Mouse (Mus musculus): ENCODE data around the gene Zzef1. TPM values are rescaled to one million over a fixed set of nuclear protein-coding genes. Genes with fewer than 3 reads are reported as not detected.

Gene Zzef1
- polyA plus RNA-seq, 2 experiments: 4.4 to 5.1 TPM

DNA sequence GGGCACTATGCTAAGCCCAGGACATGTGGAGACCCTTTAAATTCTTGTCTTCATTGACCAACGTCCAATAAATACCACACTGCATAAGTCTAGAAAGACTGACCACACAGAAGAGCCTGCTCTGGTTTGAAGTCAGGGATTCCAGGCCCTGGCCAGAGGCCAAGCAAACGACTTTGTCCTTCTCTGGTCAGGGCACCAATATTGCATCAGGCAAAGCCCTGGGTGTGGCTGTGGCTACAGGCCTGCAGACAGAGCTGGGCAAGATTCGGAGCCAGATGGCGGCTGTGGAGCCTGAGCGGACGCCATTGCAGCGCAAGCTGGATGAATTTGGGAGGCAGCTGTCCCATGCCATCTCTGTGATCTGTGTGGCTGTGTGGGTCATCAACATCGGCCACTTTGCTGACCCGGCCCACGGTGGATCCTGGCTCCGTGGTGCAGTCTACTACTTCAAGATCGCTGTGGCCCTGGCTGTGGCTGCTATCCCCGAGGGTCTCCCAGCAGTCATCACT is 179.0 kb downstream of the Zzef1 start:
- WGBS (ENCODE audit: insufficient replicate concordance): 73% methylated on average over 13 of the region's 13 CpGs
- H3K36me3 ChIP-seq (replicated peaks; ENCODE audit: control insufficient read depth, insufficient read depth, low read depth): no peaks in the 10 kb centered on the region
- DNase-seq (ENCODE audit: low read depth in 3 of 3, low spot score in 3 of 3) (no peak), ATAC-seq (ENCODE audit: insufficient read depth) (no peak)
- H3K27me3 ChIP-seq (ENCODE audit: control insufficient read depth, insufficient read depth, low read length): no peaks in the 10 kb centered on the region
- H3K9me3 ChIP-seq (ENCODE audit: control insufficient read depth, low read length): no peaks in the 10 kb centered on the region
- H3K9ac ChIP-seq (replicated peaks): no peak overlapping the region
- no peaks in the 10 kb centered on the region for H3K4me1 ChIP-seq (replicated peaks; ENCODE audit: control insufficient read depth in 2 of 2, insufficient read depth in 2 of 2, low read length in 1 of 2)
- H3K4me3 ChIP-seq (ENCODE audit: insufficient read depth in 1 of 2, low read depth in 2 of 2, low read length in 2 of 2): no peak overlapping the region
- TF ChIP-seq CTCF (IDR thresholded peaks at IDR 0.05; ENCODE audit: low read depth): no peak
- no peak for TF ChIP-seq EP300 (IDR thresholded peaks at IDR 0.05; ENCODE audit: low read depth)
- no peak overlapping the region for H3K4me2 ChIP-seq (ENCODE audit: low read depth)
- no peak overlapping the region for H3K27ac ChIP-seq

Small RNA genes lying within 50 kb of the gene (microRNA-seq; reads per million reads assigned to microRNA genes)
- gene Gm44467: not detected

Other genes starting within 250 kb of the Zzef1 start
- gene Spns3, start 245.7 kb upstream of the Zzef1 start, polyA plus RNA-seq (2012; rRNA removed): 1.3 and 1.7 TPM in 2 replicates
- gene Spns3, start 245.7 kb upstream of the Zzef1 start, polyA plus RNA-seq (2014; fragmentation: Nextera tagmentation; extraction: Ambion mirVana): 1.3 TPM in 2 replicates
- 5.6 and 7.5 TPM in 2 replicates for gene Ube2g1, start 188.9 kb upstream of the Zzef1 start, polyA plus RNA-seq (2012; rRNA removed)
- 21.7 and 22.7 TPM in 2 replicates for gene Ube2g1, start 188.9 kb upstream of the Zzef1 start, polyA plus RNA-seq (2014; fragmentation: Nextera tagmentation; extraction: Ambion mirVana)
- gene Ankfy1, start 106.2 kb upstream of the Zzef1 start, polyA plus RNA-seq (2012; rRNA removed): 9.4 and 10.5 TPM in 2 replicates
- gene Ankfy1, start 106.2 kb upstream of the Zzef1 start, polyA plus RNA-seq (2014; fragmentation: Nextera tagmentation; extraction: Ambion mirVana): 11.9 and 14.6 TPM in 2 replicates
- 1.7 and 2.0 TPM in 2 replicates for gene Cyb5d2, start 84 bp upstream of the Zzef1 start, polyA plus RNA-seq (2012; rRNA removed)
- gene Cyb5d2, start 84 bp upstream of the Zzef1 start, polyA plus RNA-seq (2014; fragmentation: Nextera tagmentation; extraction: Ambion mirVana): 1.7 and 2.8 TPM in 2 replicates
- 6.4 TPM in 2 replicates for gene Atp2a3, start 164.9 kb downstream of the Zzef1 start, polyA plus RNA-seq (2012; rRNA removed)
- 6.7 and 7.7 TPM in 2 replicates for gene Atp2a3, start 164.9 kb downstream of the Zzef1 start, polyA plus RNA-seq (2014; fragmentation: Nextera tagmentation; extraction: Ambion mirVana)
- gene P2rx1, start 202.9 kb downstream of the Zzef1 start, polyA plus RNA-seq (2012; rRNA removed): 4.6 and 5.3 TPM in 2 replicates
- gene P2rx1, start 202.9 kb downstream of the Zzef1 start, polyA plus RNA-seq (2014; fragmentation: Nextera tagmentation; extraction: Ambion mirVana): 6.8 and 9.0 TPM in 2 replicates
- gene Camkk1, start 222.8 kb downstream of the Zzef1 start, polyA plus RNA-seq (2012; rRNA removed): 0.49 and 0.69 TPM in 2 replicates
- gene Camkk1, start 222.8 kb downstream of the Zzef1 start, polyA plus RNA-seq (2014; fragmentation: Nextera tagmentation; extraction: Ambion mirVana): 0.19 and 0.36 TPM in 2 replicates

All from liver, embryonic 14.5 days (tissue).